Mouse (Mus musculus): ENCODE measurements around the gene Bri3. TPM values are rescaled to one million over a fixed set of nuclear protein-coding genes. Genes with fewer than 3 reads are reported as not detected.

The Bri3 gene
- total RNA-seq (2014; rRNA removed) (18.2 and 22.1 TPM in 2 replicates), polyA plus RNA-seq (2015; fragmentation: Nextera tagmentation; extraction: Ambion mirVana) (113 and 114 TPM in 2 replicates)

DNA sequence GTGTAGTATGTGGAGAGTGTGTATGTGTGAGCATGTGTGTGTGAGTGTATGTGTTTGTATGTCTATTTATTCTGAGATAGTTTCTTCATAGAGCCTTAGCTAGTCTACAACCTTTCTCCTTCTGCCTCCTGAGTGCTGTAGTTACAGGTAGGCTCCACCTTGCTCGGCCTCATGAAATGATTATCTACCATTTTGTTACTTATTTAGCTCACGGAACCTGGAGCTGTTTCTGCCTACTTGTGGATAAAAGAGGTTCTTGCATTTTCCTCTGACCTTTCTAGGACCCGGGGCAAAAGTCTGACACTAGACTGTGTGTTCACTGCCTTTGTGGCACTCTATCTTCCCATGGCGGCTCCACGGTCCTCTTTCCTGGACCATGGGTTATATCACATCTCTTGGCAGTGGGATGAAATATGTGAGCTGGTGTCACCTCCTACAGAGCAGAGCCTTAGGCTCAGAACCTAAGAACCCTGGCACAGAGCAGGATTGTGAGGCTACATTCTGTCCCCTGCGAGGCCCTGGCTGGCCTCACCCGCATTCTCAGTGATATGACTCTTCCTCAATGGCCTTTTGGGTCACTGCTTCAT is at the start of gene Bri3:
Bri3 (plus strand) TSS at position 537 of the 587 bp plus-strand sequence.
- no peak for TF ChIP-seq CTCF (IDR thresholded peaks at IDR 0.05; ENCODE audit: low read depth)
- Histone ChIP-seq H3K4me3 (ENCODE audit: low read length) (no peak within 1 kb of the TSS), H3K4me1 (ENCODE audit: insufficient read depth, low read length) (no peaks in the 10 kb centered on the region), H3K36me3 (ENCODE audit: insufficient read depth, low read length) (no peaks in the 10 kb centered on the region), H3K27ac (no peak within 1 kb of the TSS), H3K9ac (replicated peaks; ENCODE audit: low read length) (no peak within 1 kb of the TSS), H3K9me3 (ENCODE audit: low read length) (no peaks in the 10 kb centered on the region), H3K27me3 (ENCODE audit: insufficient read depth, low read length) (no peaks in the 10 kb centered on the region), H3K4me2 (ENCODE audit: low read depth, low read length) (no peak within 1 kb of the TSS)
- DNase-seq (ENCODE audit: low spot score) (no peak), ATAC-seq (no peak)
- 93% methylated on average over 7 of the region's 7 CpGs for WGBS

DNA sequence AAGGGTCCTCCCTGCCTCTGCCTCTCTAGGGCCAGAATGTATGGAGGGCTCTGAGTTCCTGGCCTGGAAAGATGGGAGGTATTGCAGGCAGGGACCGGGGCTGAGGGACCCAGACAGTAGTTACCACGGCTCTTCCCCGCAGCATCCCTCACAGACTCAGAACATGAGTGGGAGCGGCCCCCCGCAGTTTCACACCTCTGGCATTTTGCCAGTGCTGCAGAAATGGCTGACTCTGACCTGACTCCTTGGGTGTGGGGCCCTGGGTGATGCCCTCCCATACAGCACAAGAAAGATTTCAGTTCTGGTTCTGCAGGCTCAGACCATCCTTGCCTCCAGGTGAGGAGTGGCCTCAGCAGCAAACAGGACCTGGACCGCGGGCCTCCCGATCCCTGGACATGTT is 48.7 kb upstream of the Bri3 start:
- no peak overlapping the region for H3K27ac ChIP-seq
- H3K9me3 ChIP-seq (ENCODE audit: low read length): no peaks in the 10 kb centered on the region
- no peak overlapping the region for H3K4me3 ChIP-seq (ENCODE audit: low read length)
- WGBS: 78% methylated on average over 8 of the region's 8 CpGs
- H3K27me3 ChIP-seq (ENCODE audit: insufficient read depth, low read length): no peaks in the 10 kb centered on the region
- DNase-seq (ENCODE audit: low spot score): no peak
- H3K4me1 ChIP-seq (ENCODE audit: insufficient read depth, low read length): no peaks in the 10 kb centered on the region
- ATAC-seq: no peak
- no peak for TF ChIP-seq CTCF (IDR thresholded peaks at IDR 0.05; ENCODE audit: low read depth)
- H3K9ac ChIP-seq (replicated peaks; ENCODE audit: low read length): no peak overlapping the region
- H3K4me2 ChIP-seq (ENCODE audit: low read depth, low read length): no peak overlapping the region
- peaks cover 8% of the 10 kb centered on the region for H3K36me3 ChIP-seq (ENCODE audit: insufficient read depth, low read length)

DNA sequence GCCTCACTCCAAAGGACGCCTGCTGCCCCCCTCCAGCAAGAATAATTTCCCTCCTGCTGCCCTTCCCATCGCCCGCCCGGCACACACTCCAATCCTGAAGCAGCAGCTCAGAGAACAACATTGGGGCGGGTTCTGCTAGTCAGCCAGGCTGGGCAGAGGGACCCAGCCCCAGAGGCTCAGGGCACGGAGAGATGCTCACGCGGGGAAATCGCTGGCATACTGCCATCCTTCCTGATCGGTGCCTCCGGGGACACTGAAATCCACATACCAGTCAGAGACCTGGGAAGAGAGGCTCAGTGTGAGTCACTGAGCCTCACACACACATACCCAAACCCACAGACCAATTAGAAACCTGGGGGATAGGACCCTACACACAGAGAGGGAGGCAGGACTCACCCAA is 43.6 kb upstream of the Bri3 start:
- Histone ChIP-seq H3K9ac (replicated peaks; ENCODE audit: low read length) (no peak overlapping the region), H3K4me1 (ENCODE audit: insufficient read depth, low read length) (no peaks in the 10 kb centered on the region), H3K9me3 (ENCODE audit: low read length) (no peaks in the 10 kb centered on the region), H3K36me3 (ENCODE audit: insufficient read depth, low read length) (peaks cover 35% of the 10 kb centered on the region), H3K4me3 (ENCODE audit: low read length) (no peak overlapping the region), H3K27ac (no peak overlapping the region), H3K4me2 (ENCODE audit: low read depth, low read length) (no peak overlapping the region), H3K27me3 (ENCODE audit: insufficient read depth, low read length) (no peaks in the 10 kb centered on the region)
- ATAC-seq (peak; percentile 1; the same call in 1 of the 2 replicates), DNase-seq (ENCODE audit: low spot score) (no peak)
- WGBS: 65% methylated on average over 11 of the region's 11 CpGs
- TF ChIP-seq CTCF (IDR thresholded peaks at IDR 0.05; ENCODE audit: low read depth): no peak

- ATAC-seq (no peak), DNase-seq (ENCODE audit: low spot score) (no peak)
- peak; percentile 41; the same call in 1 of the 2 replicates for TF ChIP-seq CTCF (IDR thresholded peaks at IDR 0.05; ENCODE audit: low read depth)
- 93% methylated on average over 6 of the region's 6 CpGs for WGBS
- Histone ChIP-seq H3K9ac (replicated peaks; ENCODE audit: low read length) (no peak overlapping the region), H3K36me3 (ENCODE audit: insufficient read depth, low read length) (peaks cover 51% of the 10 kb centered on the region), H3K4me3 (ENCODE audit: low read length) (no peak overlapping the region), H3K27ac (no peak overlapping the region), H3K27me3 (ENCODE audit: insufficient read depth, low read length) (no peaks in the 10 kb centered on the region), H3K4me2 (ENCODE audit: low read depth, low read length) (no peak overlapping the region), H3K4me1 (ENCODE audit: insufficient read depth, low read length) (no peaks in the 10 kb centered on the region), H3K9me3 (ENCODE audit: low read length) (no peaks in the 10 kb centered on the region)
These were observed 41.8 kb upstream of the Bri3 start for GRCm38 (mm10) chr5:144202430-144202829.

DNA sequence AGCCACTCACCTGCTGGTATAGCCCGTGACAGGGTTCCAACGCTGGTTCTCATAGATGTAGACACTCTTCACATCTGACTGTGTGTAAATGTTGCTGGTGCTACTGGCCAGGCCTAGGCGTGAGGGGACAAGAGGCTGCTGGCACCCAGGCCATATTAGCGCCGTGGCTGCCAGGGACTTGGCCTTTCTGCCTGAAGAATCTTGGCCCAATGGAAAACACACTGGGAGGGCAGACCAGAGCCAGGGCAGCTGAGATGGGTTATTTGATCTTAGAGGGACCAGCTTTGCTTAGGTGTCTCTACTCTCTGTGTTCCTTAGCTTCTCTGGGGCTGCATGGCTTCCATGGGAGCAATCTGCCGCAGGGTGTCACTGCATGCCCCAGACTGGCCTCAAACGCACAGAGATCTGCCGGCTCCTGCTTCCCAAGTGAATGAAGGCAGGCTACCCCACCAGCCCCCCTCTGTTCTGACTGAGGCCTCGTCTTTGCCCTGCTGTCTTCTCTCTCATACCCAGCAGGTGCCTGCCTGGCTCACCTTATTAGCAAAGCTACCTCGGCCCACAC is 40.8 kb upstream of the Bri3 start:
- 85% methylated on average over 10 of the region's 10 CpGs for WGBS
- DNase-seq (ENCODE audit: low spot score): no peak

GRCm38 (mm10) chr5:144204303-144204702 is 39.9 kb upstream of the Bri3 start:
- no peak for TF ChIP-seq CTCF (IDR thresholded peaks at IDR 0.05; ENCODE audit: low read depth)
- no peaks in the 10 kb centered on the region for H3K9me3 ChIP-seq (ENCODE audit: low read length)
- 86% methylated on average over 12 of the region's 12 CpGs for WGBS
- ATAC-seq (no peak), DNase-seq (ENCODE audit: low spot score) (no peak)
- H3K36me3 ChIP-seq (ENCODE audit: insufficient read depth, low read length): peaks cover 52% of the 10 kb centered on the region
- no peak overlapping the region for H3K27ac ChIP-seq
- H3K9ac ChIP-seq (replicated peaks; ENCODE audit: low read length): no peak overlapping the region
- H3K4me2 ChIP-seq (ENCODE audit: low read depth, low read length): no peak overlapping the region
- H3K4me3 ChIP-seq (ENCODE audit: low read length): no peak overlapping the region
- H3K4me1 ChIP-seq (ENCODE audit: insufficient read depth, low read length): no peaks in the 10 kb centered on the region
- H3K27me3 ChIP-seq (ENCODE audit: insufficient read depth, low read length): no peaks in the 10 kb centered on the region

More for the DNA sequence above, 40.8 kb upstream of the Bri3 start:
- H3K9ac ChIP-seq (replicated peaks; ENCODE audit: low read length): no peak overlapping the region
- no peaks in the 10 kb centered on the region for H3K4me1 ChIP-seq (ENCODE audit: insufficient read depth, low read length)
- H3K9me3 ChIP-seq (ENCODE audit: low read length): no peaks in the 10 kb centered on the region
- no peak for ATAC-seq
- H3K27me3 ChIP-seq (ENCODE audit: insufficient read depth, low read length): no peaks in the 10 kb centered on the region
- H3K4me3 ChIP-seq (ENCODE audit: low read length): no peak overlapping the region
- no peak overlapping the region for H3K4me2 ChIP-seq (ENCODE audit: low read depth, low read length)
- peaks cover 50% of the 10 kb centered on the region for H3K36me3 ChIP-seq (ENCODE audit: insufficient read depth, low read length)
- H3K27ac ChIP-seq: no peak overlapping the region
- TF ChIP-seq CTCF (IDR thresholded peaks at IDR 0.05; ENCODE audit: low read depth): no peak

DNA sequence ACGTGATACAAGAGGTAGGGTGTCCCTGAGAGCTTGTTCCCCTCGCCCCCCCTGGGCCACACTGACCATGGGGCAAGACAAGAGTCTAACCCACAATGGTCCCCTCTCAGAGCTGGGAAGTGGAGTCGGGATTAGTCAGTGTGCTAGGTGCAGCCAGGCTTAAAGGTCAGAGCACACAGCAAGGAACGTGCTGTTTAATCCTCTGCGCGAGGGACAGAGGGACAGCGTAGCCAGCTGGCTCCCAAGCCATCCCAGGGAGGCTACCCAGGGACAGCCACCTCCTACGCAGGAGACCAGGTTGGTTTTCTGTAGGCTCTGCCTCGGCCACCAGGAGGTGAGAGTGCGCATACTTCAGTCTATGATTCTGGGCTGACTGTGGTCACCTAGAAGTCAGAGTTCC is 39.3 kb upstream of the Bri3 start:
- DNase-seq (ENCODE audit: low spot score): no peak
- Histone ChIP-seq H3K27ac (no peak overlapping the region), H3K4me3 (ENCODE audit: low read length) (no peak overlapping the region), H3K27me3 (ENCODE audit: insufficient read depth, low read length) (no peaks in the 10 kb centered on the region), H3K4me1 (ENCODE audit: insufficient read depth, low read length) (no peaks in the 10 kb centered on the region), H3K36me3 (ENCODE audit: insufficient read depth, low read length) (peaks cover 58% of the 10 kb centered on the region), H3K9me3 (ENCODE audit: low read length) (no peaks in the 10 kb centered on the region), H3K9ac (replicated peaks; ENCODE audit: low read length) (no peak overlapping the region), H3K4me2 (ENCODE audit: low read depth, low read length) (no peak overlapping the region)
- WGBS: 76% methylated on average over 10 of the region's 10 CpGs
- ATAC-seq: no peak
- TF ChIP-seq CTCF (IDR thresholded peaks at IDR 0.05; ENCODE audit: low read depth): no peak
